Mouse (Mus musculus) MEL (cell line): ENCODE results near the gene Chdh. TPM values are rescaled to one million over a fixed set of nuclear protein-coding genes. Genes with fewer than 3 reads are reported as not detected.
A peak's percentile ranks its signal among the peaks of the same experiment; 100 is the strongest.

ENCODE experiments used
- DNase-seq: peaks from one replicate; pipeline ENCODE4 v3.0.0; 2011; ENCODE audit warnings: low read depth, low spot score
- H3K27ac ChIP-seq: 2 replicates; pipeline ENCODE4 v1.5.1; 2012; ENCODE audit warnings: low read depth, mild to moderate bottlenecking, control low read depth, low read length, moderate library complexity; ENCODE audit not compliant: control insufficient read depth
- H3K27me3 ChIP-seq, 2 experiments: fragments of 150-350 bp in 1 of 2; sonication (generic) in 1 of 2; 2 replicates each; pipeline ENCODE4 v1.6.1; 2012; ENCODE audit warnings: low read length in 2 of 2, mild to moderate bottlenecking in 2 of 2, improper control_type of control experiment in 1 of 2, moderate library complexity in 1 of 2; ENCODE audit not compliant: insufficient read depth in 2 of 2, control insufficient read depth in 1 of 2
- H3K36me3 ChIP-seq, 2 experiments: 2 replicates each; pipeline ENCODE4 v1.6.1; 2012 to 2014; ENCODE audit warnings: low read length in 2 of 2, improper control_type of control experiment in 1 of 2, inconsistent platforms in 1 of 2, mild to moderate bottlenecking in 1 of 2; ENCODE audit not compliant: insufficient read depth in 2 of 2, control insufficient read depth in 1 of 2
- H3K4me1 ChIP-seq, 2 experiments: fragments of 150-350 bp in 1 of 2; sonication (generic) in 1 of 2; 2 replicates each; pipeline ENCODE4 v1.6.1; 2012; ENCODE audit warnings: low read length in 2 of 2, improper control_type of control experiment in 1 of 2, mild to moderate bottlenecking in 1 of 2; ENCODE audit not compliant: insufficient read depth in 2 of 2, control insufficient read depth in 1 of 2
- H3K4me3 ChIP-seq, 2 experiments: fragments of 150-350 bp in 1 of 2; sonication (generic) in 1 of 2; 2 replicates each; pipeline ENCODE4 v1.5.1; 2012; ENCODE audit warnings: low read depth in 2 of 2, low read length in 2 of 2, mild to moderate bottlenecking in 2 of 2, moderate library complexity in 2 of 2, control low read depth in 1 of 2, improper control_type of control experiment in 1 of 2; ENCODE audit not compliant: control insufficient read depth in 1 of 2, insufficient read depth in 1 of 2
- H3K79me2 ChIP-seq: 2 replicates; pipeline ENCODE4 v1.6.1; 2012; ENCODE audit warnings: mild to moderate bottlenecking, low read length, moderate library complexity; ENCODE audit not compliant: control insufficient read depth, poor library complexity, insufficient read depth
- H3K9ac ChIP-seq: 2 replicates; pipeline ENCODE4 v1.6.1; 2012; ENCODE audit warnings: low read depth, mild to moderate bottlenecking, control low read depth, low read length, moderate library complexity; ENCODE audit not compliant: control insufficient read depth, poor library complexity, severe bottlenecking
- H3K9me3 ChIP-seq: fragments of 150-350 bp; sonication (generic); replicated peaks from 2 replicates; pipeline ENCODE4 v1.6.1; 2012; ENCODE audit warnings: mild to moderate bottlenecking, low read length, improper control_type of control experiment, moderate library complexity; ENCODE audit not compliant: insufficient read depth
- BHLHE40 ChIP-seq: IDR thresholded peaks from 2 replicates; pipeline ENCODE4 v1.6.1; 2012; ENCODE audit warnings: low read depth, mild to moderate bottlenecking, inconsistent platforms, low read length, improper control_type of control experiment, borderline replicate concordance
- CHD1 ChIP-seq: IDR thresholded peaks from 2 replicates; pipeline ENCODE4 v1.6.1; 2012; ENCODE audit warnings: low read depth, mild to moderate bottlenecking, inconsistent platforms, low read length, improper control_type of control experiment
- CHD2 ChIP-seq: IDR thresholded peaks from 2 replicates; pipeline ENCODE4 v1.6.1; 2011; ENCODE audit warnings: low read length, improper control_type of control experiment
- ELF1 ChIP-seq: IDR thresholded peaks from 2 replicates; pipeline ENCODE4 v1.6.1; 2014; ENCODE audit warnings: low read depth, mild to moderate bottlenecking, inconsistent platforms, low read length, improper control_type of control experiment, moderate library complexity
- EP300 ChIP-seq, 2 experiments: IDR thresholded peaks; 2 replicates each; pipeline ENCODE4 v1.6.1; 2011; ENCODE audit warnings: improper control_type of control experiment in 2 of 2, low read length in 2 of 2, low read depth in 1 of 2, mild to moderate bottlenecking in 1 of 2
- ETS1 ChIP-seq: IDR thresholded peaks from 2 replicates; pipeline ENCODE4 v1.6.1; 2012; ENCODE audit warnings: low read depth, mild to moderate bottlenecking, inconsistent platforms, low read length, improper control_type of control experiment, moderate library complexity
- KAT2A ChIP-seq: conservative IDR thresholded peaks from 2 replicates; pipeline ENCODE4 v1.6.1; 2012; ENCODE audit warnings: low read depth, low read length, improper control_type of control experiment, inconsistent platforms
- MEF2A ChIP-seq: IDR thresholded peaks from 2 replicates; pipeline ENCODE4 v1.6.1; 2014; ENCODE audit warnings: low read depth, mild to moderate bottlenecking, inconsistent platforms, low read length, improper control_type of control experiment; ENCODE audit not compliant: poor library complexity, insufficient replicate concordance, severe bottlenecking; ENCODE audit errors: extremely low read depth
- MXI1 ChIP-seq: IDR thresholded peaks from 2 replicates; pipeline ENCODE4 v1.6.1; 2011; ENCODE audit warnings: mild to moderate bottlenecking, low read depth, low read length, improper control_type of control experiment
- MYC ChIP-seq: IDR thresholded peaks from 2 replicates; pipeline ENCODE4 v1.6.1; 2011; ENCODE audit warnings: low read depth, mild to moderate bottlenecking, low read length, improper control_type of control experiment, moderate library complexity
- NRF1 ChIP-seq: IDR thresholded peaks from 2 replicates; pipeline ENCODE4 v1.6.1; 2014; ENCODE audit warnings: low read depth, mild to moderate bottlenecking, inconsistent platforms, low read length, improper control_type of control experiment, moderate library complexity; ENCODE audit not compliant: poor library complexity, insufficient read depth, severe bottlenecking
- POLR2A ChIP-seq, 2 experiments: IDR thresholded peaks; 2 replicates each; pipeline ENCODE4 v1.6.1; 2011 to 2012; ENCODE audit warnings: low read length in 2 of 2, mild to moderate bottlenecking in 2 of 2, control low read depth in 1 of 2, improper control_type of control experiment in 1 of 2, low read depth in 1 of 2, moderate library complexity in 1 of 2; ENCODE audit not compliant: control insufficient read depth in 1 of 2, insufficient read depth in 1 of 2, poor library complexity in 1 of 2
- POLR2AphosphoS2 ChIP-seq: IDR thresholded peaks from 2 replicates; pipeline ENCODE4 v1.6.1; 2011; ENCODE audit warnings: low read length, improper control_type of control experiment
- RAD21 ChIP-seq: IDR thresholded peaks from 2 replicates; pipeline ENCODE4 v1.6.1; 2011; ENCODE audit warnings: mild to moderate bottlenecking, low read depth, low read length, improper control_type of control experiment
- polyA plus RNA-seq, 2 experiments: library from polyadenylated mRNA; stranded (reverse) in 1 of 2; unstranded in 1 of 2; fragments of >175 nt in 1 of 2; fragments of >200 nt in 1 of 2; gene quantifications; 2 replicates each; pipeline versions ENCODE4 v1.2.1 to v1.2.4; 2012; ENCODE audit warnings: low replicate concordance in 2 of 2, low read depth in 1 of 2; ENCODE audit not compliant: insufficient read length in 2 of 2, insufficient read depth in 1 of 2, missing spikeins in 1 of 2
- total RNA-seq: library from RNA; depleted of rRNA; stranded (reverse); fragments of 300-350 nt; gene quantifications from 2 replicates; pipeline ENCODE4 v1.2.3, GENCODE M21; 2012; rRNA removed

The Chdh gene
- total RNA-seq (not detected in 2 replicates), polyA plus RNA-seq (not detected)

DNA sequence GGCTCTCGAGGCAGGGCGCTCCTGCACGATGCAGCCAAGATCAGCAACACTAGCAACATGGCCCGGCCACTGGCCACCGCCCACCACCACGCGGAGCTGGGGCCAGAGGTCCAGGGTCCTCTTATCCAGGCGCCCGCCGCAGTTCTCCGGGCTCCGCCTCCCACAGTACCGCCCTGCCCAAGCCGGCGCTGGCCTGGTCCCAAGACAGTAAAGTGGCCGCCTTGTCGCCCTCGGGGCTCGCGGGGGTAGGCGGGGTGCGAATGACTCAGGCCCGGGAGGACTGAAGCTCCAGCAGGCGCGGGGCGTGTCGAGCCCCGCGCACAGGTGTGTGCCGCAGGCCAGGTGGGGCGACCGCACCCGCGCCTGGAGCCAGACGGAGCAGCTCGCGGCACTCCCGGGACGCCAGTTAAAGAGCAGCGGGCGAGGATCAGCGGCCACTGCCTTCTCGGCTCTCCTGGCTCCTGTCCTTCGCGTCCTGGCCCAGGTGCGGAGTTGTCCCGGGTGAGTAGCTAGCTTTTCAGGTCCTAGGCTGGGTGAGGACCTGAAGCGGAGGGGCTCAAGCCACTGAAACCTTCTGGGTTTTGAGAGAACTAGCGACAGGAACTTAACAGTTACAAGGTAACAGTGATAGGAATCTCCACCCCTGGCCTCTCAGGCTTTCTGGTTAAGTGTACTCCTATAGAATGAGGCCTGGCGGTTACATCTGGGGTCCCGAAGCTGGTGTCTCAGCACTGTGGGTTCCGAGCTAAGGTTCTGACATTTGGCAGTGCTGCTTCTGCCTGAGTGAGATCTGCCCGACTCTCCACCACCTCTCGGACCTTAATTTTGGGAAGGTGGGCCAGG lies at the start of gene Chdh, which contains the start of gene Il17rb:
Gene Chdh, plus strand, starts transcription at position 291 of the 843 bp plus-strand sequence.
Gene Il17rb, minus strand, starts transcription at position 164 of the 843 bp plus-strand sequence.
- Histone ChIP-seq H3K4me3 (no peak within 1 kb of the TSS), H3K9me3 (no peaks in the 10 kb centered on the region), H3K9ac (no peak within 1 kb of the TSS), H3K36me3 (no peaks in the 10 kb centered on the region), H3K27me3 (no peaks in the 10 kb centered on the region)
- no peak for DNase-seq
- TF ChIP-seq MEF2A (no peak), ELF1 (no peak), RAD21 (no peak), POLR2A (IDR thresholded peaks at IDR 0.05; ENCODE audit: control insufficient read depth in 1 of 2, insufficient read depth in 1 of 2, low read depth in 1 of 2, low read length in 2 of 2, poor library complexity in 1 of 2) (no peak), NRF1 (no peak), ETS1 (no peak), MYC (no peak), POLR2AphosphoS2 (no peak), CHD2 (no peak), EP300 (IDR thresholded peaks at IDR 0.05; ENCODE audit: low read depth in 1 of 2, low read length in 2 of 2) (no peak), BHLHE40 (no peak), MXI1 (no peak)
- TF ChIP-seq, all 39 proteins: peak for 0
- Histone ChIP-seq H3K4me1 (no peaks in the 10 kb centered on the region), H3K79me2 (no peaks in the 10 kb centered on the region), H3K27ac (no peak within 1 kb of the TSS)

DNA sequence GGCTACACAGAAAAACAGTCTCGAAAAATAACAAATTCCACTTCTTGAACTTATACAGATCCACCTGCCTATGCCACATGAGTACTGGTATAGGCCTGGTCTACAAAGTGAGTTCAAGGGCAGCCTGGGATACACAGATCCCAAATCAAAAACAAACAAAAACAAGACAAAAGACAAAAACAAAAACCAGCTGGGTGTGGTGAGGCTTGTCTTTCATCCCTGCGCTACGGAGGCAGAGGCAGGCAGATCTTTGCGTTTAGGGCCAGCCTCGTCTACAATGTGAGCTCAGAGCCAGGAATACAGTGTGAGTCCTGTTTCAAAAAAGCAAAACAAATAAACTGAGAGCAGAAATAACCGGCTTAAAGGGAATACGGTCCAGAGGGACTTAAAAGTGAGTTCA lies 41.2 kb upstream of the Chdh start:
- TF ChIP-seq KAT2A (no peak), CHD1 (0 out of 2 replicates have a peak, but pooled peaks have one; percentile 8)
- peak overlapping the region; percentile 70 for H3K27ac ChIP-seq
- H3K9ac ChIP-seq, result peak overlapping the region; percentile 84
- DNase-seq, result no peak
- peaks cover 3 to 29% of the 10 kb centered on the region in 2 experiments; a peak in 3 of 4 replicates for H3K4me1 ChIP-seq
- peak overlapping the region; percentile 75 to 86 for H3K4me3 ChIP-seq
- no peaks in the 10 kb centered on the region for H3K27me3 ChIP-seq
- H3K79me2 ChIP-seq, result peaks cover 13% of the 10 kb centered on the region
- H3K9me3 ChIP-seq, result no peaks in the 10 kb centered on the region
- H3K36me3 ChIP-seq, result peaks cover 3 to 8% of the 10 kb centered on the region in 2 experiments
